Mouse (Mus musculus): ENCODE data around the gene Hspbap1. TPM values are rescaled to one million over a fixed set of nuclear protein-coding genes. Genes with fewer than 3 reads are reported as not detected.

Gene Hspbap1
- polyA plus RNA-seq, 1 experiment from 2014 or later = 13.3 TPM

- WGBS = 5% methylated on average over 12 of the region's 12 CpGs
- ATAC-seq (ENCODE audit: insufficient read depth, low FRiP score) = 0 out of 2 replicates have a peak, but pooled peaks have one; percentile 18
Measured at GRCm38 (mm10) chr16:35870581-35871047, 100.4 kb downstream of the Hspbap1 start.

DNA sequence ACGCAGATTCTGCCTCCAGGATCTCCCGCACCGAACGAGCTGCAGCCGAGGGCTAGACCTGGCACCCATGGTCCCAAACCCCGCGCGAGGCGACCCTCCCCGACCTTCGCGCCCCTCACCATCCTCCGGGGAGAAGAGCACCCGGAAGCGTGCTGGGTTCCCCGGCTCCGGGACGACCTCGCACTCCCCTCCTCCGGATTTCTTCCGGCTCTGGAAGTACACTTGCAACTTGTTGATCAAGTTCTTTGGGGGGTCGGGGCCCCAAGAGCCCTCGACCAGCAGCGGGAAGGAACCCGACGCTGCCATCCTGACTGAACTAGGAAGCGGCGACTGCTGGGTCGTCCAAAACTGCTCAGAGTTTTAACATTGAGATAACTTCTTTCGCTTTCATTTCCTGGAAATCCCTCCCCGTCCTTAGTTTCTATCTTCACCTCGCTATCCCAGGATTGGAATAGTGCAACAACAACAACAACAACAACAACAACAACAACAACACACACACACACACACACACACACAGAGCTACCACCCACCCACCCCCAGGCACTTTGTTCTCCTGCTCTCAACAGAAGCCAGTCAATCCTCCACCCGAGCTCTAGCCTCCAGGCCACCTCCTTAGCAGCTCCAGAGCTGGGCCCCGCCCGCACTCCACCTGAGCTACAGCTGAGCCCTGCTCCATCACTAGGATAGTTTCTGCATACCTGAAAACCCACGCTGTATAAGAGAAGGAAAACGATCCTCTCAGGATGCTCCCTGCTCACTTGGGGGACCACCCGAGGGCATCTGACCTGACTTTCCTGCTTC is 101.1 kb downstream of the Hspbap1 start, which contains the start of gene Parp14:
Gene Parp14, minus strand, starts transcription at position 497 of the 804 bp plus-strand sequence.
- H3K4me1 ChIP-seq (ENCODE audit: control insufficient read depth, insufficient read depth, low read length) = peaks cover 7% of the 10 kb centered on the region; the same call in 1 of the 2 replicates

More at GRCm38 (mm10) chr16:35870581-35871047, 100.4 kb downstream of the Hspbap1 start:
- 0 out of 2 replicates have a peak overlapping the region, but pooled peaks have one; percentile 6 for H3K27ac ChIP-seq (ENCODE audit: low read length)
- H3K36me3 ChIP-seq (ENCODE audit: control insufficient read depth, insufficient read depth, low read length) = no peaks in the 10 kb centered on the region
- H3K4me3 ChIP-seq (replicated peaks; ENCODE audit: low read length) = peak overlapping the region; percentile 88
- peak overlapping the region; percentile 90 for H3K9ac ChIP-seq (ENCODE audit: low read length)
- peak overlapping the region; percentile 80 for H3K4me2 ChIP-seq (ENCODE audit: low read depth, low read length)
- peaks cover 7% of the 10 kb centered on the region; the same call in 1 of the 2 replicates for H3K4me1 ChIP-seq (ENCODE audit: control insufficient read depth, insufficient read depth, low read length)
- no peaks in the 10 kb centered on the region; the same call in none of the 2 replicates for H3K27me3 ChIP-seq (ENCODE audit: control insufficient read depth, insufficient read depth, low read length)
- no peaks in the 10 kb centered on the region for H3K9me3 ChIP-seq (replicated peaks; ENCODE audit: control insufficient read depth, low read length)

GRCm38 (mm10) chr16:35871898-35872297 is 101.7 kb downstream of the Hspbap1 start:
- Histone ChIP-seq H3K27ac (ENCODE audit: low read length) (no peak overlapping the region), H3K27me3 (ENCODE audit: control insufficient read depth, insufficient read depth, low read length) (no peaks in the 10 kb centered on the region; the same call in none of the 2 replicates), H3K4me3 (replicated peaks; ENCODE audit: low read length) (peak overlapping the region; percentile 88), H3K9ac (ENCODE audit: low read length) (peak overlapping the region; percentile 90), H3K4me2 (ENCODE audit: low read depth, low read length) (peak overlapping the region; percentile 80), H3K4me1 (ENCODE audit: control insufficient read depth, insufficient read depth, low read length) (peaks cover 7% of the 10 kb centered on the region; the same call in 1 of the 2 replicates), H3K36me3 (ENCODE audit: control insufficient read depth, insufficient read depth, low read length) (no peaks in the 10 kb centered on the region), H3K9me3 (replicated peaks; ENCODE audit: control insufficient read depth, low read length) (no peaks in the 10 kb centered on the region)
- ATAC-seq (ENCODE audit: insufficient read depth, low FRiP score) = no peak
- WGBS = 19% methylated on average over 12 of the region's 12 CpGs

More for the DNA sequence above, 101.1 kb downstream of the Hspbap1 start, which contains the start of gene Parp14:
- Histone ChIP-seq H3K4me2 (ENCODE audit: low read depth, low read length) (peak within 1 kb of the TSS; percentile 80), H3K4me3 (replicated peaks; ENCODE audit: low read length) (peak within 1 kb of the TSS; percentile 88), H3K27ac (ENCODE audit: low read length) (0 out of 2 replicates have a peak within 1 kb of the TSS, but pooled peaks have one; percentile 6), H3K9me3 (replicated peaks; ENCODE audit: control insufficient read depth, low read length) (no peaks in the 10 kb centered on the region), H3K27me3 (ENCODE audit: control insufficient read depth, insufficient read depth, low read length) (no peaks in the 10 kb centered on the region; the same call in none of the 2 replicates), H3K36me3 (ENCODE audit: control insufficient read depth, insufficient read depth, low read length) (no peaks in the 10 kb centered on the region), H3K9ac (ENCODE audit: low read length) (peak within 1 kb of the TSS; percentile 90)
- peak; percentile 51; the same call in 1 of the 2 replicates for ATAC-seq (ENCODE audit: insufficient read depth, low FRiP score)
- under 1% methylated on average over 38 of the region's 38 CpGs for WGBS

DNA sequence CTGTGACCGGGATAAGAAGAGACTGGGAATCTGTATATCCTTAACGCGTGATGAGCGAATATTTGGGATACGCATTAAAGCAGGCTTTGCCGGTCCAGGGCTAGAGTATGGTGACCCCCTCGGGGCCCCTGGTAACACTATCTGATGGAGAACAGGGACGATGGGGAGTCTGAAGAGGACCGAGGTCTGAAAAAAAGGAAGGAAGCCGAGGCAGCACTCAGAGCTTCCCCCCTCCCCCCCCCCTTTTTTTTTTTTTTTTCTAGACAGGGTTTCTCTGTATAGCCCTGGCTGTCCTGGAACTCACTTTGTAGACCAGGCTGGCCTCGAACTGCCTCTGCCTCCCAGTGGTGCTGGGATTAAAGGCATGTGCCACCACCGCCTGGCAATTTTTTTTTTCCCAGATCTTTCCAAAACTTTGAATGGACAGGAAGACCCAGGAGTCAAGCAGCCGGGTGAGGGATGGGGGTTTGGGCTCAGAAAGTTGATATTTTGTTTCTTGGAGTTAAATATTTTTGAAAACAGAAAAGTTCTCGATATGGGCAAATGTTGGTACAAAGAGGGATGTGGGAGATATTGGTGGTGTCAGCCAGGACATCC is 102.3 kb downstream of the Hspbap1 start:
- no peaks in the 10 kb centered on the region; the same call in none of the 2 replicates for H3K27me3 ChIP-seq (ENCODE audit: control insufficient read depth, insufficient read depth, low read length)
- peak overlapping the region; percentile 88; the same call in 1 of the 2 replicates for H3K4me3 ChIP-seq (replicated peaks; ENCODE audit: low read length)
- no peaks in the 10 kb centered on the region for H3K36me3 ChIP-seq (ENCODE audit: control insufficient read depth, insufficient read depth, low read length)
- no peaks in the 10 kb centered on the region for H3K9me3 ChIP-seq (replicated peaks; ENCODE audit: control insufficient read depth, low read length)
- H3K9ac ChIP-seq (ENCODE audit: low read length) = no peak overlapping the region
- peak overlapping the region; percentile 80 for H3K4me2 ChIP-seq (ENCODE audit: low read depth, low read length)
- ATAC-seq (ENCODE audit: insufficient read depth, low FRiP score) = no peak
- H3K27ac ChIP-seq (ENCODE audit: low read length) = no peak overlapping the region
- H3K4me1 ChIP-seq (ENCODE audit: control insufficient read depth, insufficient read depth, low read length) = peaks cover 7% of the 10 kb centered on the region; the same call in 1 of the 2 replicates
- whole genome bisulfite sequencing = 30% methylated on average over 14 of the region's 14 CpGs

DNA sequence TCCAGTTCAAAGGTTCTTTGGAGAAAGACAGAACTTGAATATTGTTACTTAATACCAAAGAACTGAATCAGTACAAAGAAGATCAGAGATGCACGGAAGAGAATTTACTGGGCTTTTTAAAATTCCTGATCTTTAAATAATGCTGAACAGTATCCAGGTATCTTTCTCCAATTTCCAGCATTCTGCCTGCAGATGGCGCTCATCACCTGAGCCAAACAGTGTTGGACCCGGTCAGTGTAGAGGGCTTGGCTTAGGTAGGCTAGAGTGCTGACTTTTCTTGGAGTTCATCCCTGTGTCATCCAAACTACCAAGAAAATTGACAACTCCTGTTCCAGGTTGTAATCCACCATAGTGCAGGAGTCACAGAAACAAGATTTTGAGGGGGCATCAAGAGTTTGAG is 104.2 kb downstream of the Hspbap1 start:
- ATAC-seq (ENCODE audit: insufficient read depth, low FRiP score) = no peak
- WGBS = 23% methylated on average over 3 of the region's 3 CpGs
- Histone ChIP-seq H3K27ac (ENCODE audit: low read length) (no peak overlapping the region), H3K4me3 (replicated peaks; ENCODE audit: low read length) (no peak overlapping the region), H3K9me3 (replicated peaks; ENCODE audit: control insufficient read depth, low read length) (no peaks in the 10 kb centered on the region), H3K27me3 (ENCODE audit: control insufficient read depth, insufficient read depth, low read length) (no peaks in the 10 kb centered on the region; the same call in none of the 2 replicates), H3K9ac (ENCODE audit: low read length) (no peak overlapping the region), H3K36me3 (ENCODE audit: control insufficient read depth, insufficient read depth, low read length) (no peaks in the 10 kb centered on the region), H3K4me2 (ENCODE audit: low read depth, low read length) (no peak overlapping the region), H3K4me1 (ENCODE audit: control insufficient read depth, insufficient read depth, low read length) (peaks cover 7% of the 10 kb centered on the region; the same call in 1 of the 2 replicates)

Other genes starting within 250 kb of the Hspbap1 start
- gene Sema5b, start 229.2 kb upstream of the Hspbap1 start, polyA plus RNA-seq (2015; fragmentation: Nextera tagmentation; extraction: Ambion mirVana) = 3.8 and 5.3 TPM in 2 replicates
- gene Dirc2, start 1.0 kb upstream of the Hspbap1 start, polyA plus RNA-seq (2015; fragmentation: Nextera tagmentation; extraction: Ambion mirVana) = 8.2 and 8.8 TPM in 2 replicates
- gene Parp14, start 101.2 kb downstream of the Hspbap1 start, polyA plus RNA-seq (2015; fragmentation: Nextera tagmentation; extraction: Ambion mirVana) = 1.1 and 2.2 TPM in 2 replicates
- 10.7 and 10.9 TPM in 2 replicates for gene Parp9, start 168.1 kb downstream of the Hspbap1 start, polyA plus RNA-seq (2015; fragmentation: Nextera tagmentation; extraction: Ambion mirVana)
- 7.1 and 9.5 TPM in 2 replicates for gene Dtx3l, start 168.8 kb downstream of the Hspbap1 start, polyA plus RNA-seq (2015; fragmentation: Nextera tagmentation; extraction: Ambion mirVana)
- 38.9 and 40.0 TPM in 2 replicates for gene Kpna1, start 208.4 kb downstream of the Hspbap1 start, polyA plus RNA-seq (2015; fragmentation: Nextera tagmentation; extraction: Ambion mirVana)